Mouse (Mus musculus) forebrain, embryonic 15.5 days (tissue): ENCODE data around the gene Slc2a8. TPM values are rescaled to one million over a fixed set of nuclear protein-coding genes. Genes with fewer than 3 reads are reported as not detected.

ENCODE experiments used
- ATAC-seq: fragments of 200-750 bp; cut with Nextera tagmentation; replicated peaks from 2 replicates; pipeline ENCODE4 v1.8.0; 2017; ENCODE audit warnings: mild to moderate bottlenecking, moderate TSS enrichment, moderate library complexity
- H3K27ac ChIP-seq: fragments of 300-500 bp; sonication (generic); replicated peaks from 2 replicates; pipeline ENCODE4 v1.5.1; 2015; ENCODE audit warnings: mild to moderate bottlenecking, inconsistent platforms
- H3K27me3 ChIP-seq: fragments of 300-500 bp; sonication (generic); 2 replicates; pipeline ENCODE4 v1.6.1; 2015; ENCODE audit warnings: inconsistent platforms
- H3K36me3 ChIP-seq: fragments of 300-500 bp; sonication (generic); 2 replicates; pipeline ENCODE4 v1.6.1; 2015; ENCODE audit warnings: mild to moderate bottlenecking, inconsistent platforms
- H3K4me1 ChIP-seq: fragments of 300-500 bp; sonication (generic); 2 replicates; pipeline ENCODE4 v1.6.1; 2015; ENCODE audit warnings: inconsistent platforms
- H3K4me2 ChIP-seq: fragments of 300-500 bp; sonication (generic); replicated peaks from 2 replicates; pipeline ENCODE4 v1.6.1; 2015; ENCODE audit warnings: mild to moderate bottlenecking, inconsistent platforms
- H3K4me3 ChIP-seq: fragments of 300-500 bp; sonication (generic); 2 replicates; pipeline ENCODE4 v1.5.1; 2015; ENCODE audit warnings: mild to moderate bottlenecking, inconsistent platforms
- H3K9ac ChIP-seq: fragments of 300-500 bp; sonication (generic); replicated peaks from 2 replicates; pipeline ENCODE4 v1.6.1; 2015; ENCODE audit warnings: mild to moderate bottlenecking, inconsistent platforms
- H3K9me3 ChIP-seq: fragments of 300-500 bp; sonication (generic); 2 replicates; pipeline ENCODE4 v1.6.1; 2016; ENCODE audit warnings: inconsistent platforms
- WGBS: fragments of 180-500 bp; shearing (Covaris S2); methylation state at CpG from one replicate; pipeline ENCODE4 v1.1.7; 2015; ENCODE audit warnings: mixed read lengths; 5-methylcytosine and 5-hydroxymethylcytosine counted together
- polyA plus RNA-seq: library from polyadenylated mRNA; unstranded; fragments of >200 nt; fragmentation: Nextera tagmentation; extraction: Ambion mirVana; gene quantifications from 2 replicates; pipeline ENCODE4 v1.2.1, GENCODE M21; 2015

The Slc2a8 gene
- polyA plus RNA-seq, 1 experiment from 2014 or later = 20.9 TPM

GRCm38 (mm10) chr2:32968024-32968614 lies 13.8 kb downstream of the Slc2a8 start:
- no peak overlapping the region; the same call in 1 of the 2 replicates for H3K9ac ChIP-seq
- peaks cover 20% of the 10 kb centered on the region for H3K36me3 ChIP-seq
- peak overlapping the region; percentile 87 for H3K4me2 ChIP-seq
- no peak overlapping the region for H3K27ac ChIP-seq
- no peak overlapping the region for H3K4me3 ChIP-seq
- peaks cover 45% of the 10 kb centered on the region for H3K4me1 ChIP-seq
- no peak for ATAC-seq
- WGBS = 86% methylated on average over 9 of the region's 9 CpGs
- H3K9me3 ChIP-seq = no peaks in the 10 kb centered on the region
- H3K27me3 ChIP-seq = no peaks in the 10 kb centered on the region

DNA sequence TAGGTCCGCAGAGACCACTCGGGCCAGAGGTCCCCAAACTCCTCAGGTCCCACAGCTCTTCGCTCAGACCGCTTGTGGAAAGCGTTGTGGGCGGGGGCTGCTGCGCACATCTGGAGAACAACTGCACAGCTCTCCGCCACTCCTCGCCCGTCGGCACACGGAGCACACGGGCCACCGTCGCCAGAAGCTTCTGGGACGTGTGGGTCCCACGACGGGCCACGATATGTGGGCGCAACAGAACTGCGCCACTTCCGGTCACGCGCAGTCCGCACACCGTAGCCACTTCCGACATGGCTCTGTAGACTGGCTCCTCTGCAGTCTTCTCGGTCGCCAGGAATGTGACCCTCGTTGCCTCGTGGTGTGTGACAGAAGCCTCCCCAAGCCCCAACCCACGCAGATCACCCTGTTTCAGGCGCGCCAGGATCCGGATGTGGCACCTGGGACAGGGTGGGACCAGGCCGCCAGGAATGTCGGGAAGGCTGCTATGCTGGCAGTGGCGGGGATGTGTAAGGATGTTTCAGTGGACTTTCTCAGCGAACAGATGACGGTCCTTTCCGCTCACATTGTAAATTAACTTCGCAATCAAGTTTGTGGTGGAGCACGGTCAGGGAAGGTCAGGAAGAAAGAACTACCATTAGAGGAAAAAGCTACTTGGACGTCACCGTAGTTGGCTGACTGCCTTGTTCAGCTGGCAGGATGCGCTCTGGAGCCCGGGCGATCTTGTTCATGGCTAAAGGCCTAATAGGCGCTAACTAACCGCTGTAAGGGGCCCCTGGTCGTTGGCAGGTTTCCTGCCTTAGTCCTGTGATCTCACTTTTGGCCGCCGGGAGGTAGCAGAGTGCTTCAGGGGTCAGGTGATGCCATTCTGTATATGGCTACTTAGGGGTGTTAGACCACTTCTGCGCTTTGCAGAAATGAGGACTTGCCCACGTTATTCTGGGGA lies 14.9 kb downstream of the Slc2a8 start:
- ATAC-seq = peak; percentile 91
- Histone ChIP-seq H3K9ac (peak overlapping the region; percentile 84), H3K4me2 (peak overlapping the region; percentile 87), H3K9me3 (no peaks in the 10 kb centered on the region), H3K4me1 (peaks cover 56% of the 10 kb centered on the region), H3K27me3 (no peaks in the 10 kb centered on the region), H3K36me3 (peaks cover 25% of the 10 kb centered on the region), H3K4me3 (peak overlapping the region; percentile 73), H3K27ac (peak overlapping the region; percentile 95)
- WGBS = under 1% methylated on average over 55 of the region's 55 CpGs

DNA sequence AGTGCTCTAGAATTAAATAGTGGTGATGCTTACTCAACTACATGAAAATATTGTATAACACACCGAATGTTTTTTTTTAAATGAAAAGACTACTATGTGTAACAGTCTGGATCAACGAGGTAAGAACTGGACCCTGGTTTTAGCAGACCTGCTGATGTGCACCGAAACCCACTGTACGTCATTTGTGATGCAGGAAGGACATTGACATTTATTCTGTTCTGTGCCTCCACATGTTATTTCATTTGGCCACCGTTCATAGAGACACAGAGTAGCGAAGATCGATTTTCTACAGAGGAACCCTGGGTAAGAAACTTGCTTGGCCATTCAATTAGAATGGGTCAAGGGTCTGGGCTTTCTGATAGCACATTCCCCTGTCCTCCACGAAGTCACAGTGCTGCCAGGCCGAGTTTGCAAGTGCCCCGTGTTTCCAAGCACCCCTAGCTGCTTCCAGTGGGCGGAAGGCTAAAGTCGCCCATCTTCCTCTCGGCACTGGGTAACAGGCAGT lies 15.6 kb downstream of the Slc2a8 start:
- Histone ChIP-seq H3K27ac (peak overlapping the region; percentile 95), H3K4me1 (peaks cover 56% of the 10 kb centered on the region), H3K36me3 (peaks cover 25% of the 10 kb centered on the region), H3K9ac (peak overlapping the region; percentile 84), H3K4me3 (peak overlapping the region; percentile 73), H3K4me2 (peak overlapping the region; percentile 87), H3K9me3 (no peaks in the 10 kb centered on the region), H3K27me3 (no peaks in the 10 kb centered on the region)
- 11% methylated on average over 13 of the region's 13 CpGs for WGBS
- no peak; the same call in 1 of the 2 replicates for ATAC-seq

GRCm38 (mm10) chr2:32965511-32966183 lies 16.2 kb downstream of the Slc2a8 start:
- Histone ChIP-seq H3K36me3 (peaks cover 25% of the 10 kb centered on the region), H3K4me1 (peaks cover 56% of the 10 kb centered on the region), H3K9me3 (no peaks in the 10 kb centered on the region), H3K4me2 (no peak overlapping the region), H3K27me3 (no peaks in the 10 kb centered on the region), H3K9ac (no peak overlapping the region), H3K4me3 (no peak overlapping the region), H3K27ac (no peak overlapping the region)
- ATAC-seq = no peak
- 12% methylated on average over 7 of the region's 7 CpGs for WGBS

GRCm38 (mm10) chr2:32964659-32965457 lies 17.0 kb downstream of the Slc2a8 start:
- Histone ChIP-seq H3K4me1 (peaks cover 59% of the 10 kb centered on the region), H3K4me2 (no peak overlapping the region), H3K27ac (no peak overlapping the region), H3K4me3 (no peak overlapping the region), H3K9me3 (no peaks in the 10 kb centered on the region), H3K9ac (0 out of 2 replicates have a peak overlapping the region, but pooled peaks have one; percentile 2), H3K27me3 (no peaks in the 10 kb centered on the region), H3K36me3 (peaks cover 25% of the 10 kb centered on the region)
- no peak for ATAC-seq
- WGBS = 33% methylated on average over 10 of the region's 10 CpGs

DNA sequence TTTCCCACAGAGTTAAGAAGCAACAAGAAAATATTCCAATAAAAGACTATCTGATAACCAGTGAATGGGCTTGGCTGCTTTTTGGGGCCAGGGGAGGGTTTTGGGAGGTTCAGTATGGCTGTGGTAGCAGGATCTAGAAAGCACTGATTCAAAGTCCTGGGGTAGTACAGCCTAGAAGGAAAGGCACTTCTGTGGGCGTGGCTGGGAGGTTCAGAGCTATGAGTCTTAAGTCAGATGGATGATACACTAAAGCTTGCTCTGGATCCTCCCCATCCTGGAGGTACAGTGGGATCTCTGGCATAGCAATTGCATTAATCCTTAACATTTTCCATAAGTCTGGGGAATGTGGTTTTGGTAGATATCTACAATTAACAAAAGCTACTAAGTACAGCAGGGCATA lies 17.9 kb downstream of the Slc2a8 start:
- WGBS = 63% methylated on average over 1 of the region's 1 CpGs
- Histone ChIP-seq H3K9ac (no peak overlapping the region), H3K36me3 (peaks cover 25% of the 10 kb centered on the region), H3K9me3 (no peaks in the 10 kb centered on the region), H3K4me1 (peaks cover 59% of the 10 kb centered on the region), H3K27ac (no peak overlapping the region), H3K4me3 (no peak overlapping the region), H3K4me2 (no peak overlapping the region), H3K27me3 (no peaks in the 10 kb centered on the region)
- ATAC-seq = no peak

DNA sequence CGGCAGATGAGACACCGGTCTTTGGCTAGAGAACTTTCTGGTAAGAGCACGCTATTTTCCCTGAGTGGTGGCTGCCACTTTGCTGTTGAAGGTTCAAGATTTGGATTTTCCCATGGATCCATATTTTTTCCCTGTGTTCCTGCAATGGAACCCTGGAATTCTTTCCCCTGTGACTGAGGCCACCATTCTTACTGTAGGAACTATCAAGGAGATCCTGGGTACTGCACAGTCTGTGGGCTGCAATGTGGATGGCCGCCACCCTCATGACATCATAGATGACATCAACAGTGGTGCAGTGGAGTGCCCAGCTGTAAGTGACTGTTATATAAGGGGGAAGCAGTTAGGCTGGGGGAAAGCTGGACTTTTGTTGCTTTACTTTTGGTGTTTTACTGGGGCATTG lies 18.3 kb downstream of the Slc2a8 start:
- H3K4me2 ChIP-seq = peak overlapping the region; percentile 91; the same call in 1 of the 2 replicates
- H3K9me3 ChIP-seq = no peaks in the 10 kb centered on the region
- H3K9ac ChIP-seq = 0 out of 2 replicates have a peak overlapping the region, but pooled peaks have one; percentile 90
- 69% methylated on average over 4 of the region's 4 CpGs for WGBS
- no peak overlapping the region for H3K27ac ChIP-seq
- H3K27me3 ChIP-seq = no peaks in the 10 kb centered on the region
- no peak for ATAC-seq
- H3K4me1 ChIP-seq = peaks cover 59% of the 10 kb centered on the region
- H3K36me3 ChIP-seq = peaks cover 25% of the 10 kb centered on the region
- H3K4me3 ChIP-seq = peak overlapping the region; percentile 71

GRCm38 (mm10) chr2:32962875-32963220 lies 19.0 kb downstream of the Slc2a8 start:
- no peak for ATAC-seq
- Histone ChIP-seq H3K27ac (peak overlapping the region; percentile 76; the same call in 1 of the 2 replicates), H3K4me3 (peak overlapping the region; percentile 71), H3K9me3 (no peaks in the 10 kb centered on the region), H3K9ac (peak overlapping the region; percentile 90), H3K4me1 (peaks cover 55% of the 10 kb centered on the region), H3K4me2 (peak overlapping the region; percentile 91), H3K27me3 (no peaks in the 10 kb centered on the region), H3K36me3 (peaks cover 25% of the 10 kb centered on the region)
- WGBS = 6% methylated on average over 9 of the region's 9 CpGs

DNA sequence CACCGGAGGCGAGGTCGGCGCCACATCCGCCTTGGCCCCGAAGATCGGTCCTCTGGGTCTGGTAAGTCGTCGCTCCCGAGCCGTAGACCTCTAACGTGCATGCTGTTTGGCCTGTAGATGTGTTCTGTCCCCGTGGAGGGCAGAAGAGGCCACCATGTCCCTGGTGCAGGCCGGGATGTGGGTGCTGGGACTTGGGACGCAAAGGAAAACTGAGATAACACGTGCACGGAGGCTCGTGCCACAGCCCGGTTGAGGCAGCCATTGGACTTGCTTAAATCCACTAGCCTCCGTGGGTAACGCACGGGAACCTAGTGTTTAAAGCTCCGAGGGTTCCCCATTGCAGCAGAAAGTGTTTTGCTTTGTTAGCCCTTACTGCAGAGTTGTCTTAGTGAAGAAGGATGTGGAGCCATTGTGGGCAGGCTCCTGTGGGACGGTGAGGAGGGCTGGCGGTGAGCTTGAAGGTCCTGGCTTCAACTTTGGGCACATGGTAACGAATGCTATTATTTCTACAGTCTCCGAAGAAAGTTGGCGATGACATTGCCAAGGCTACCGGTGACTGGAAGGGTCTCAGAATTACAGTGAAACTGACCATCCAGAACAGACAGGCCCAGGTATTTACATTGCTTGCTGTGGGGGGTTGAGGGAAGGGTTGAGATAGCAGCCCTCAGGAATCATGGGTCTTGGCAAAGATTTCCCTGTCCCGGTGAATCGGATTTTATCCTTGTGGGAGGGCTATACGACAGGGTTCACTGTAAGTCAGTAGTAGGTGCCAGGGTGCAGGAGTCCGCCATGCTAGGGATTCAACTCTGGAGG lies 19.6 kb downstream of the Slc2a8 start:
- Histone ChIP-seq H3K9me3 (no peaks in the 10 kb centered on the region), H3K27me3 (no peaks in the 10 kb centered on the region), H3K4me2 (peak overlapping the region; percentile 91), H3K9ac (peak overlapping the region; percentile 90), H3K4me3 (peak overlapping the region; percentile 71), H3K27ac (peak overlapping the region; percentile 76), H3K4me1 (peaks cover 49% of the 10 kb centered on the region), H3K36me3 (peaks cover 29% of the 10 kb centered on the region)
- under 1% methylated on average over 33 of the region's 33 CpGs for WGBS
- ATAC-seq = peak; percentile 4; the same call in 1 of the 2 replicates

DNA sequence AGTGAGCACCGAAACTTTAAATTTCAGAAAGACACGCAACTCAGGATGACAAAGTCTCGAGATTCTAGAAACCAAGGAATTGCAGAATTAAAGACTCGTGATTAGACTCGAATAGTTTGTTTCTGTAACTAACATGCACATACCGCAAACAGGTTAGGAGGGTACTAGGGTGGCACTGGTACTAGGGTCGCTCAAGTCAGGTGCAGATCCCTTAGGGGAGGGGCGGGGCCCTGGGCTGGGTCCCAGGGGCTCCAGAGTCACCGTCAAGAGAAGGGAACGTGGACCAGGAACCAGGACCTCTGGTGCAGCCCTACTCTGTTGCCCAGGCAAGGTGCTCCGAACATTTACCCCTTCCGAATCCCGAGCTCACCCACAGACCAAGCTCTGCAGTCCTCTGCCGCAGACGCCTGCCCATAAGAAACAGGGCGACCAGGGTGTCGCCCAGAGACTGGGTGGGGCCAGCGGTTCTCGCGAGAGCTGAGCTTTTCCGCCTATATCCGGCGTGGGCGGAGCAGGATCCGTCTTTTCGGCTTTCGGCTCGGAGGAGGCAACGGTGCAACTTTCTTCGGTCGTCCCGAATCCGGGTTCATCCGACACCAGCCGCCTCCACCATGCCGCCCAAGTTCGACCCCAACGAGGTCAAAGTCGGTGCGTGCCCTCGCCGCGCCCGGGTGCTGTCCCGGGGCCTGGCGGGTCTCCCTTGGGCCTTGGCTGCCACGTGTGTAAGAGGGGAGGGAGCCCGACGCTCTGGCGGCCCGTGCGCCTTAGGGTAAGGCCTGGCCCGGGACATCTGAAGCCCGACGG lies 20.5 kb downstream of the Slc2a8 start, which contains the start of the genes Rpl12 and Lrsam1:
Gene Rpl12 (plus strand): TSS at position 368 of the 804 bp plus-strand sequence.
Gene Lrsam1 (minus strand): TSS at position 423 of the 804 bp plus-strand sequence.
- Histone ChIP-seq H3K4me3 (peak within 1 kb of the TSS; percentile 71), H3K4me1 (peaks cover 45% of the 10 kb centered on the region), H3K36me3 (peaks cover 29% of the 10 kb centered on the region)

More for the DNA sequence above, 20.5 kb downstream of the Slc2a8 start, which contains the start of the genes Rpl12 and Lrsam1:
- WGBS = 3% methylated on average over 53 of the region's 55 CpGs
- H3K27ac ChIP-seq = peak within 1 kb of the TSS; percentile 76
- ATAC-seq = peak; percentile 97
- no peaks in the 10 kb centered on the region for H3K27me3 ChIP-seq
- peak within 1 kb of the TSS; percentile 90 for H3K9ac ChIP-seq
- H3K9me3 ChIP-seq = no peaks in the 10 kb centered on the region
- peak within 1 kb of the TSS; percentile 91 for H3K4me2 ChIP-seq
